Mouse (Mus musculus): Measurements from ENCODE around the gene Rbp7.

GRCm38 (mm10) chr4:149444964-149445701, 9.6 kb downstream of the Rbp7 start:
- TF ChIP-seq TAL1 (IDR thresholded peaks at IDR 0.05; ENCODE audit: low read length): no peak
- TF ChIP-seq GATA1 (IDR thresholded peaks at IDR 0.05; ENCODE audit: low read length): no peak
